Mouse (Mus musculus): Measurements from ENCODE around the gene Olfr1359. TPM values are rescaled to one million over a fixed set of nuclear protein-coding genes. Genes with fewer than 3 reads are reported as not detected.

Gene Olfr1359
- polyA plus RNA-seq (2014; fragmentation: Nextera tagmentation; extraction: Ambion mirVana), result not detected in 2 replicates

DNA sequence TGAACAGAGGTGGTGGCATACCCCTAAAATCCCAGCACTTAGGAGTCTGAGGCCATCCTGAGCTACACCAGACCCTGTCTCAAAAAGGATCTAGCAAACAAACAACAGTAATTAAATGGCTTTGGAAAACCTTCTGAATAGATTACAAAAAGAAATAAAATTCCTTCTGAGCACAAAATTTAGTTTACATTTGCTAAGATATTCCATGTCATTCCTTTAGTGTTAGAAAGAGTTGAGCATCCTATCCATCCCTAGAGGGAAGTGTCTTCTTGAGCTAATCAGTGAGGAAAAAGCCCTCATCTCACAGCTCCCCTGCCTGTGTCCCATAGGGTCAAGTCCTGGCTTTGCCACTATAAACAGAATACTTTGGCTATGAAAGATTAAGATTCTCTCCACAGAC lies at the start of gene Olfr1359:
TSS of gene Olfr1359 (plus strand) at position 301 of the 400 bp plus-strand sequence.
- Histone ChIP-seq H3K9ac (ENCODE audit: low read length) (no peak within 1 kb of the TSS), H3K27ac (replicated peaks; ENCODE audit: low read depth, low read length) (no peak within 1 kb of the TSS), H3K36me3 (ENCODE audit: control insufficient read depth, insufficient read depth, low read length) (no peaks in the 10 kb centered on the region), H3K9me3 (ENCODE audit: control insufficient read depth, low read length) (no peaks in the 10 kb centered on the region), H3K4me2 (ENCODE audit: low read depth, severe bottlenecking) (no peak within 1 kb of the TSS), H3K4me1 (ENCODE audit: control insufficient read depth, insufficient read depth, low read length) (no peaks in the 10 kb centered on the region), H3K27me3 (ENCODE audit: control insufficient read depth, insufficient read depth, low read length) (no peaks in the 10 kb centered on the region), H3K4me3 (ENCODE audit: low read depth, low read length) (no peak within 1 kb of the TSS)
- ATAC-seq (ENCODE audit: insufficient number of reproducible peaks, low FRiP score, low TSS enrichment, low read depth) (no peak), DNase-seq (ENCODE audit: low spot score) (no peak)

DNA sequence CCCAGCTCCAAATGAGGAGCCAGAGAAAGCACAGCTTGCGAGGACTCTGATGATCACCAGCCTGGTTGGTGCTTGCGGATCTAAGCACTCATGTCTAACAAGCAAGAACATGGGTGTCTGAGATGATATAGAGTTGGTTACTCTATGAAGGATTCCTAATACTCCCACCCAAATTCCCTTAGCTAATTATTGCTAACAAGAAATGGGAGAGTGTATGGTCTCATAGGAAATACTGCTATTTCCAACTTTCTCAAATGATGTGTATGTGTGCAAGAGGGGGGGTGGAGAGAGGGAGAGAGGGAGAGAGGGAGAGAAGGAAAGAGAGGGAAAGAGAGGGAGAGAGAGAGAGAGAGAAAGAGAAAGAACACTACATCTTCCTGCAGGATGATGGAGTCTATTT lies 34.6 kb upstream of the Olfr1359 start, which contains the start of gene Olfr1361:
TSS of gene Olfr1361 (minus strand) at position 101 of the 400 bp plus-strand sequence.
- Histone ChIP-seq H3K27ac (replicated peaks; ENCODE audit: low read depth, low read length) (no peak within 1 kb of the TSS), H3K9me3 (ENCODE audit: control insufficient read depth, low read length) (no peaks in the 10 kb centered on the region), H3K27me3 (ENCODE audit: control insufficient read depth, insufficient read depth, low read length) (no peaks in the 10 kb centered on the region), H3K36me3 (ENCODE audit: control insufficient read depth, insufficient read depth, low read length) (no peaks in the 10 kb centered on the region), H3K4me2 (ENCODE audit: low read depth, severe bottlenecking) (no peak within 1 kb of the TSS), H3K4me3 (ENCODE audit: low read depth, low read length) (no peak within 1 kb of the TSS), H3K4me1 (ENCODE audit: control insufficient read depth, insufficient read depth, low read length) (no peaks in the 10 kb centered on the region), H3K9ac (ENCODE audit: low read length) (no peak within 1 kb of the TSS)
- ATAC-seq (ENCODE audit: insufficient number of reproducible peaks, low FRiP score, low TSS enrichment, low read depth) (no peak), DNase-seq (ENCODE audit: low spot score) (no peak)
- WGBS, result 48% methylated on average over 2 of the region's 2 CpGs

DNA sequence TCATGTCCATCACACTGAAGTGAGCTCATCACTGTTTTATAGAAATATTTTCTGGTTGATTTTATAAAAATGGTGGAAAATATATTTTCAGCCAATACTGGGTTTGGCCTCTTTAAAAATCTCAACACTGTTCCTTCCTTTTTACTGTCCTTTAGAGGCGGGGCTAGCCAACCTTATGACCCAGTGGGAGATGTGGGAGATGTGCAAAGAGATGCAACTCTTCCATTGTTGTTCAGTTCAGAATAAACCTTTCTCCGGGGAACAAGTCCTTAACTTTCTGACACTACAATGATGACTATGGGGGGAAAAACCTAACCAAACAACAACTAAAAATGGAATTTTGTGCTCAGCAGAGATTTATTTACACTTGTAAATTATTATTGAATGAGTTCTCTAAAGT lies 20.6 kb upstream of the Olfr1359 start, which contains the start of gene Olfr1360:
TSS of gene Olfr1360 (minus strand) at position 101 of the 400 bp plus-strand sequence.
- H3K4me1 ChIP-seq (ENCODE audit: control insufficient read depth, insufficient read depth, low read length), result no peaks in the 10 kb centered on the region
- no peak within 1 kb of the TSS for H3K9ac ChIP-seq (ENCODE audit: low read length)
- ATAC-seq (ENCODE audit: insufficient number of reproducible peaks, low FRiP score, low TSS enrichment, low read depth) (no peak), DNase-seq (ENCODE audit: low spot score) (no peak)
- H3K4me2 ChIP-seq (ENCODE audit: low read depth, severe bottlenecking), result no peak within 1 kb of the TSS
- no peak within 1 kb of the TSS for H3K4me3 ChIP-seq (ENCODE audit: low read depth, low read length)
- H3K9me3 ChIP-seq (ENCODE audit: control insufficient read depth, low read length), result no peaks in the 10 kb centered on the region
- WGBS, result 88% methylated on average over 2 of the region's 2 CpGs
- no peak within 1 kb of the TSS for H3K27ac ChIP-seq (replicated peaks; ENCODE audit: low read depth, low read length)
- H3K36me3 ChIP-seq (ENCODE audit: control insufficient read depth, insufficient read depth, low read length), result no peaks in the 10 kb centered on the region
- no peaks in the 10 kb centered on the region for H3K27me3 ChIP-seq (ENCODE audit: control insufficient read depth, insufficient read depth, low read length)

DNA sequence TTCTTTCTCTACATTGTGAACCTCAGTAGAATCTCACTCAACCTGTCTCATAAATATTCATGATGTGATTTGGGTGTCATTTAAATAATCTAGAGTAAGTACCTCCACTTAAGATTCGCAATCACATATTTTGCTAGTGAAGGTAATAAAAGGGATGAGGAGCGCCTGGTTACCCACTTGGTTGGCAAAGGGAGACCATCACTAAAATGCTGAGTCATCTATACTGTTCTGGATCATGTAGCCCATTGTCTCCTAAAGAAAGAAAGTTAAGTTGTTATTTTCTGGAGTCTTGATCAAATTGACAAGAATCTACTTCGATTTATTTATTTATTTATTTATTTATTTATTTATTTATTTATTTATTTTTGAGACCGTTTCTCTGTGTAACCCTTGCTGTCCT lies 8.8 kb downstream of the Olfr1359 start:
- no peak overlapping the region for H3K4me3 ChIP-seq (ENCODE audit: low read depth, low read length)
- no peaks in the 10 kb centered on the region for H3K27me3 ChIP-seq (ENCODE audit: control insufficient read depth, insufficient read depth, low read length)
- H3K9ac ChIP-seq (ENCODE audit: low read length), result no peak overlapping the region
- H3K36me3 ChIP-seq (ENCODE audit: control insufficient read depth, insufficient read depth, low read length), result no peaks in the 10 kb centered on the region
- ATAC-seq (ENCODE audit: insufficient number of reproducible peaks, low FRiP score, low TSS enrichment, low read depth) (no peak), DNase-seq (ENCODE audit: low spot score) (no peak)
- no peaks in the 10 kb centered on the region for H3K9me3 ChIP-seq (ENCODE audit: control insufficient read depth, low read length)
- H3K27ac ChIP-seq (replicated peaks; ENCODE audit: low read depth, low read length), result no peak overlapping the region
- WGBS, result 76% methylated on average over 4 of the region's 4 CpGs
- H3K4me1 ChIP-seq (ENCODE audit: control insufficient read depth, insufficient read depth, low read length), result no peaks in the 10 kb centered on the region
- no peak overlapping the region for H3K4me2 ChIP-seq (ENCODE audit: low read depth, severe bottlenecking)

GRCm38 (mm10) chr13:21710031-21710711 lies 12.3 kb downstream of the Olfr1359 start:
- no peaks in the 10 kb centered on the region for H3K9me3 ChIP-seq (ENCODE audit: control insufficient read depth, low read length)
- peak overlapping the region; percentile 28; the same call in 1 of the 2 replicates for H3K4me2 ChIP-seq (ENCODE audit: low read depth, severe bottlenecking)
- peak overlapping the region; percentile 58 for H3K4me3 ChIP-seq (ENCODE audit: low read depth, low read length)
- under 1% methylated on average over 32 of the region's 32 CpGs for WGBS
- ATAC-seq (ENCODE audit: insufficient number of reproducible peaks, low FRiP score, low TSS enrichment, low read depth) (peak; percentile 76), DNase-seq (ENCODE audit: low spot score) (peak; percentile 94)
- no peaks in the 10 kb centered on the region for H3K27me3 ChIP-seq (ENCODE audit: control insufficient read depth, insufficient read depth, low read length)
- peak overlapping the region; percentile 67; the same call in 1 of the 2 replicates for H3K9ac ChIP-seq (ENCODE audit: low read length)
- H3K4me1 ChIP-seq (ENCODE audit: control insufficient read depth, insufficient read depth, low read length), result peaks cover 5% of the 10 kb centered on the region
- no peaks in the 10 kb centered on the region for H3K36me3 ChIP-seq (ENCODE audit: control insufficient read depth, insufficient read depth, low read length)
- H3K27ac ChIP-seq (replicated peaks; ENCODE audit: low read depth, low read length), result no peak overlapping the region

DNA sequence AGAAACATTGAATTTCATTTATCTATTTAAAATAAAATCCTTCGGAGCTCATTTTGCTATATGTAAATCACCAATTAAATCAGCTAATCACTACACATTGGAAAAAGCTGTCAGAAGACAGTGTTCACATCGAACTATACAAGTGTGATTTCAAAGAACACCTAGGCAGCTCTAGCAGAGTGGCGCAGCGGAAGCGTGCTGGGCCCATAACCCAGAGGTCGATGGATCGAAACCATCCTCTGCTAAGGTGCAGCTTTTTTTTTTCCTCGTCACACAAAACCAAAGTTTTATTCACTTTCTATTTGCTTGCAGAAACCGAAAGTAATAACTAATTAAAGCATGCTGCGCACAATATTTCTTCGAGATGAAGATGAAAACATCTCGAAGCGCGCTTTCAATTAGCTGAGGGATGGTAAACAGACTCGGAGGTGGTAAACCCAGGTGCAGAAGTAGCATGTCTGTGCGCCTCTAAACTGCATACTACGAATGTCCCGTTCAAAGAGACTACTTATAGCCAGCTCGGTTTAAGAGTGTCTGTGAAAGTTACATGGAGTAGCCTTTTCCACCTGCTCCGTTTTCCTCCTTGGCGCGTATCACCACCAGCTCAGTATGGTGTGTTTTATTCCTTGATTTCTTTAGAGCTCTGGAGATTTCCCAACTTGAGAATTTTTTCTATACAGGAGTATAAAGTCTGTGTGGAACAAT lies 13.1 kb downstream of the Olfr1359 start:
- DNase-seq (ENCODE audit: low spot score) (peak; percentile 89), ATAC-seq (ENCODE audit: insufficient number of reproducible peaks, low FRiP score, low TSS enrichment, low read depth) (peak; percentile 73)
- WGBS, result 2% methylated on average over 22 of the region's 22 CpGs
- Histone ChIP-seq H3K4me3 (ENCODE audit: low read depth, low read length) (peak overlapping the region; percentile 40), H3K4me1 (ENCODE audit: control insufficient read depth, insufficient read depth, low read length) (peaks cover 8% of the 10 kb centered on the region), H3K4me2 (ENCODE audit: low read depth, severe bottlenecking) (peak overlapping the region; percentile 43), H3K36me3 (ENCODE audit: control insufficient read depth, insufficient read depth, low read length) (no peaks in the 10 kb centered on the region), H3K27ac (replicated peaks; ENCODE audit: low read depth, low read length) (no peak overlapping the region), H3K9ac (ENCODE audit: low read length) (peak overlapping the region; percentile 27; the same call in 1 of the 2 replicates), H3K27me3 (ENCODE audit: control insufficient read depth, insufficient read depth, low read length) (no peaks in the 10 kb centered on the region), H3K9me3 (ENCODE audit: control insufficient read depth, low read length) (no peaks in the 10 kb centered on the region)

- no peak for DNase-seq (ENCODE audit: low spot score)
- no peak for ATAC-seq (ENCODE audit: insufficient number of reproducible peaks, low FRiP score, low TSS enrichment, low read depth)
- H3K4me1 ChIP-seq (ENCODE audit: control insufficient read depth, insufficient read depth, low read length), result peaks cover 8% of the 10 kb centered on the region
- H3K9me3 ChIP-seq (ENCODE audit: control insufficient read depth, low read length), result no peaks in the 10 kb centered on the region
- H3K27ac ChIP-seq (replicated peaks; ENCODE audit: low read depth, low read length), result no peak overlapping the region
- WGBS, result 39% methylated on average over 4 of the region's 4 CpGs
- H3K4me2 ChIP-seq (ENCODE audit: low read depth, severe bottlenecking), result peak overlapping the region; percentile 43
- peak overlapping the region; percentile 40 for H3K4me3 ChIP-seq (ENCODE audit: low read depth, low read length)
- H3K36me3 ChIP-seq (ENCODE audit: control insufficient read depth, insufficient read depth, low read length), result no peaks in the 10 kb centered on the region
- 0 out of 2 replicates have a peak overlapping the region, but pooled peaks have one; percentile 27 for H3K9ac ChIP-seq (ENCODE audit: low read length)
- no peaks in the 10 kb centered on the region for H3K27me3 ChIP-seq (ENCODE audit: control insufficient read depth, insufficient read depth, low read length)
Observed at GRCm38 (mm10) chr13:21711698-21712097, 13.8 kb downstream of the Olfr1359 start.

- Histone ChIP-seq H3K36me3 (ENCODE audit: control insufficient read depth, insufficient read depth, low read length) (no peaks in the 10 kb centered on the region), H3K4me3 (ENCODE audit: low read depth, low read length) (peak overlapping the region; percentile 42), H3K4me1 (ENCODE audit: control insufficient read depth, insufficient read depth, low read length) (peaks cover 8% of the 10 kb centered on the region), H3K9ac (ENCODE audit: low read length) (no peak overlapping the region; the same call in 1 of the 2 replicates), H3K9me3 (ENCODE audit: control insufficient read depth, low read length) (no peaks in the 10 kb centered on the region), H3K27me3 (ENCODE audit: control insufficient read depth, insufficient read depth, low read length) (no peaks in the 10 kb centered on the region), H3K27ac (replicated peaks; ENCODE audit: low read depth, low read length) (peak overlapping the region; percentile 97), H3K4me2 (ENCODE audit: low read depth, severe bottlenecking) (peak overlapping the region; percentile 77)
- DNase-seq (ENCODE audit: low spot score), result peak; percentile 69
- 2% methylated on average over 7 of the region's 7 CpGs for WGBS
- no peak for ATAC-seq (ENCODE audit: insufficient number of reproducible peaks, low FRiP score, low TSS enrichment, low read depth)
Observed at GRCm38 (mm10) chr13:21714725-21715124, 16.8 kb downstream of the Olfr1359 start.
